Mouse (Mus musculus): ENCODE results near the gene Hells. TPM values are rescaled to one million over a fixed set of nuclear protein-coding genes. Genes with fewer than 3 reads are reported as not detected.

Hells gene
- polyA plus RNA-seq, 1 experiment = 2.5 TPM

GRCm38 (mm10) chr19:38973666-38974065 is 43.0 kb downstream of the Hells start:
- Histone ChIP-seq H3K4me3 (ENCODE audit: insufficient read depth, low read depth, low read length) (no peak overlapping the region), H3K27ac (replicated peaks; ENCODE audit: low read depth, low read length) (no peak overlapping the region), H3K4me1 (ENCODE audit: control insufficient read depth, insufficient read depth, insufficient read length, low read length) (no peaks in the 10 kb centered on the region)

GRCm38 (mm10) chr19:38976269-38976668 is 45.6 kb downstream of the Hells start:
- Histone ChIP-seq H3K4me3 (ENCODE audit: insufficient read depth, low read depth, low read length) (no peak overlapping the region), H3K27ac (replicated peaks; ENCODE audit: low read depth, low read length) (no peak overlapping the region), H3K4me1 (ENCODE audit: control insufficient read depth, insufficient read depth, insufficient read length, low read length) (no peaks in the 10 kb centered on the region)

GRCm38 (mm10) chr19:38981966-38982365 is 51.3 kb downstream of the Hells start:
- no peaks in the 10 kb centered on the region for H3K4me1 ChIP-seq (ENCODE audit: control insufficient read depth, insufficient read depth, insufficient read length, low read length)
- no peak overlapping the region for H3K4me3 ChIP-seq (ENCODE audit: insufficient read depth, low read depth, low read length)
- no peak overlapping the region for H3K27ac ChIP-seq (replicated peaks; ENCODE audit: low read depth, low read length)

- H3K4me1 ChIP-seq (ENCODE audit: control insufficient read depth, insufficient read depth, insufficient read length, low read length) = no peaks in the 10 kb centered on the region
- H3K27ac ChIP-seq (replicated peaks; ENCODE audit: low read depth, low read length) = no peak overlapping the region
- no peak overlapping the region for H3K4me3 ChIP-seq (ENCODE audit: insufficient read depth, low read depth, low read length)
Observed at GRCm38 (mm10) chr19:38998248-38998647, 67.5 kb downstream of the Hells start.

- no peaks in the 10 kb centered on the region for H3K4me1 ChIP-seq (ENCODE audit: control insufficient read depth, insufficient read depth, insufficient read length, low read length)
- H3K4me3 ChIP-seq (ENCODE audit: insufficient read depth, low read depth, low read length) = no peak overlapping the region
- no peak overlapping the region for H3K27ac ChIP-seq (replicated peaks; ENCODE audit: low read depth, low read length)
Observed at GRCm38 (mm10) chr19:38998676-38999075, 68.0 kb downstream of the Hells start.

GRCm38 (mm10) chr19:39005132-39005531 is 74.4 kb downstream of the Hells start:
- no peak overlapping the region for H3K27ac ChIP-seq (replicated peaks; ENCODE audit: low read depth, low read length)
- H3K4me1 ChIP-seq (ENCODE audit: control insufficient read depth, insufficient read depth, insufficient read length, low read length) = no peaks in the 10 kb centered on the region
- no peak overlapping the region for H3K4me3 ChIP-seq (ENCODE audit: insufficient read depth, low read depth, low read length)

GRCm38 (mm10) chr19:39006715-39007114 is 76.0 kb downstream of the Hells start, which contains the start of gene Cyp2c55:
TSS of gene Cyp2c55 (plus strand) at chr19:39007019.
- no peaks in the 10 kb centered on the region for H3K4me1 ChIP-seq (ENCODE audit: control insufficient read depth, insufficient read depth, insufficient read length, low read length)
- no peak within 1 kb of the TSS for H3K27ac ChIP-seq (replicated peaks; ENCODE audit: low read depth, low read length)
- H3K4me3 ChIP-seq (ENCODE audit: insufficient read depth, low read depth, low read length) = no peak within 1 kb of the TSS

Other genes starting within 250 kb of the Hells start
- gene Noc3l, start 111.7 kb upstream of the Hells start, polyA plus RNA-seq (2012; ENCODE audit: insufficient read depth, insufficient read length, missing spikeins) = 5.2 and 5.3 TPM in 2 replicates
- 4.8 and 6.8 TPM in 2 replicates for gene Tbc1d12, start 94.3 kb upstream of the Hells start, polyA plus RNA-seq (2012; ENCODE audit: insufficient read depth, insufficient read length, missing spikeins)
- gene Cyp2c55, start 76.1 kb downstream of the Hells start, polyA plus RNA-seq (2012; ENCODE audit: insufficient read depth, insufficient read length, missing spikeins) = not detected in 2 replicates
- not detected in 2 replicates for gene Cyp2c65, start 130.1 kb downstream of the Hells start, polyA plus RNA-seq (2012; ENCODE audit: insufficient read depth, insufficient read length, missing spikeins)
- gene Cyp2c66, start 183.0 kb downstream of the Hells start, polyA plus RNA-seq (2012; ENCODE audit: insufficient read depth, insufficient read length, missing spikeins) = not detected in 2 replicates